Mouse (Mus musculus) kidney, adult 2 months (tissue): ENCODE measurements around the gene Trib2. TPM values are rescaled to one million over a fixed set of nuclear protein-coding genes. Genes with fewer than 3 reads are reported as not detected.

Experiments used
- DNase-seq: peaks from one replicate; pipeline ENCODE4 v3.0.0; 2021
- H3K27ac ChIP-seq: fragments of 200-500 bp; 2 replicates; pipeline ENCODE4 v1.5.1; 2012; ENCODE audit warnings: low read depth, low read length, control low read depth, inconsistent platforms; ENCODE audit not compliant: insufficient read depth
- H3K27me3 ChIP-seq: fragments of 200-500 bp; replicated peaks from 2 replicates; pipeline ENCODE4 v1.6.1; 2012; ENCODE audit warnings: mild to moderate bottlenecking, moderate library complexity, low read length, inconsistent platforms; ENCODE audit not compliant: control insufficient read depth, insufficient read depth
- H3K36me3 ChIP-seq: fragments of 200-500 bp; 2 replicates; pipeline ENCODE4 v1.6.1; 2012; ENCODE audit warnings: mild to moderate bottlenecking, moderate library complexity, low read length, inconsistent platforms; ENCODE audit not compliant: control insufficient read depth, insufficient read depth
- H3K4me1 ChIP-seq: fragments of 200-500 bp; 2 replicates; pipeline ENCODE4 v1.6.1; 2011; ENCODE audit warnings: low read length; ENCODE audit not compliant: control insufficient read depth, insufficient read depth
- H3K4me3 ChIP-seq: fragments of 200-500 bp; 2 replicates; pipeline ENCODE4 v1.5.1; 2011; ENCODE audit warnings: mild to moderate bottlenecking, low read depth, low read length, control low read depth; ENCODE audit not compliant: insufficient read depth
- CTCF ChIP-seq: fragments of 200-500 bp; conservative IDR thresholded peaks from 2 replicates; pipeline ENCODE4 v1.5.1; 2011; ENCODE audit warnings: low read depth, mild to moderate bottlenecking, control low read depth, low read length, moderate library complexity, mixed read lengths; ENCODE audit not compliant: insufficient read depth, insufficient read length
- POLR2A ChIP-seq: fragments of 200-500 bp; IDR thresholded peaks from one replicate; pipeline ENCODE4 v1.6.1; 2011; ENCODE audit warnings: low read depth, low read length, control low read depth
- WGBS: fragments of 180-500 bp; shearing (Covaris S2); methylation state at CpG from one replicate; pipeline ENCODE4 v1.1.7; 2018; 5-methylcytosine and 5-hydroxymethylcytosine counted together
- polyA plus RNA-seq: library from polyadenylated mRNA; depleted of rRNA; stranded (reverse); fragments of >200 nt; gene quantifications from 2 replicates; pipeline ENCODE4 v1.2.3, GENCODE M21; 2012

Trib2 gene
- polyA plus RNA-seq, 1 experiment, result 22.2 TPM

GRCm38 (mm10) chr12:15813819-15814165 lies 2.9 kb downstream of the Trib2 start:
- H3K4me3 ChIP-seq, result peak overlapping the region; percentile 81
- peaks cover 12% of the 10 kb centered on the region for H3K4me1 ChIP-seq
- WGBS, result 22% methylated on average over 5 of the region's 5 CpGs
- H3K27me3 ChIP-seq, result no peaks in the 10 kb centered on the region
- TF ChIP-seq POLR2A, result no peak
- TF ChIP-seq CTCF, result no peak
- no peaks in the 10 kb centered on the region; the same call in 1 of the 2 replicates for H3K36me3 ChIP-seq
- DNase-seq, result no peak
- peak overlapping the region; percentile 89 for H3K27ac ChIP-seq

GRCm38 (mm10) chr12:15813133-15813818 lies 3.4 kb downstream of the Trib2 start:
- Histone ChIP-seq H3K4me1 (peaks cover 12% of the 10 kb centered on the region), H3K4me3 (peak overlapping the region; percentile 81), H3K36me3 (peaks cover 2% of the 10 kb centered on the region; the same call in 1 of the 2 replicates), H3K27me3 (no peaks in the 10 kb centered on the region), H3K27ac (peak overlapping the region; percentile 89)
- TF ChIP-seq CTCF (no peak), POLR2A (no peak)
- 25% methylated on average over 12 of the region's 12 CpGs for WGBS
- DNase-seq, result peak; percentile 68

- H3K27ac ChIP-seq, result peak overlapping the region; percentile 95
- peak overlapping the region; percentile 50; the same call in 1 of the 2 replicates for H3K4me3 ChIP-seq
- H3K4me1 ChIP-seq, result peaks cover 5% of the 10 kb centered on the region
- WGBS, result 30% methylated on average over 6 of the region's 6 CpGs
- DNase-seq, result peak; percentile 58
- no peak for TF ChIP-seq POLR2A
- TF ChIP-seq CTCF, result no peak
- peaks cover 2% of the 10 kb centered on the region; the same call in 1 of the 2 replicates for H3K36me3 ChIP-seq
- no peaks in the 10 kb centered on the region for H3K27me3 ChIP-seq
Measured at GRCm38 (mm10) chr12:15812139-15812962, 4.4 kb downstream of the Trib2 start.

GRCm38 (mm10) chr12:15811682-15812081 lies 5.0 kb downstream of the Trib2 start:
- DNase-seq, result peak; percentile 61
- Histone ChIP-seq H3K36me3 (peaks cover 4% of the 10 kb centered on the region), H3K27ac (peak overlapping the region; percentile 95), H3K27me3 (no peaks in the 10 kb centered on the region), H3K4me3 (peak overlapping the region; percentile 50), H3K4me1 (peaks cover 8% of the 10 kb centered on the region)
- TF ChIP-seq POLR2A, result no peak
- no peak for TF ChIP-seq CTCF
- 26% methylated on average over 4 of the region's 4 CpGs for WGBS

- H3K4me1 ChIP-seq, result peaks cover 13% of the 10 kb centered on the region
- TF ChIP-seq CTCF (no peak), POLR2A (no peak)
- no peak for DNase-seq
- no peak overlapping the region for H3K4me3 ChIP-seq
- no peak overlapping the region for H3K27ac ChIP-seq
- H3K27me3 ChIP-seq, result no peaks in the 10 kb centered on the region
- peaks cover 6% of the 10 kb centered on the region for H3K36me3 ChIP-seq
- 69% methylated on average over 7 of the region's 7 CpGs for WGBS
Measured at GRCm38 (mm10) chr12:15810926-15811325, 5.8 kb downstream of the Trib2 start.

GRCm38 (mm10) chr12:15809657-15810056 lies 7.1 kb downstream of the Trib2 start:
- TF ChIP-seq POLR2A (no peak), CTCF (no peak)
- no peak overlapping the region for H3K4me3 ChIP-seq
- DNase-seq, result no peak
- H3K27me3 ChIP-seq, result no peaks in the 10 kb centered on the region
- WGBS, result 73% methylated on average over 7 of the region's 7 CpGs
- peaks cover 6% of the 10 kb centered on the region for H3K36me3 ChIP-seq
- H3K4me1 ChIP-seq, result peaks cover 24% of the 10 kb centered on the region
- H3K27ac ChIP-seq, result no peak overlapping the region

- TF ChIP-seq CTCF, result no peak
- TF ChIP-seq POLR2A, result no peak
- WGBS, result 75% methylated on average over 4 of the region's 4 CpGs
- no peak for DNase-seq
- Histone ChIP-seq H3K4me1 (peaks cover 24% of the 10 kb centered on the region), H3K4me3 (no peak overlapping the region), H3K36me3 (peaks cover 6% of the 10 kb centered on the region), H3K27me3 (no peaks in the 10 kb centered on the region), H3K27ac (no peak overlapping the region)
Measured at GRCm38 (mm10) chr12:15809249-15809648, 7.5 kb downstream of the Trib2 start.
